Mouse (Mus musculus) cortical plate, adult 2 months (tissue): Measurements from ENCODE around the gene Ube2v1.
A peak's percentile ranks its signal among the peaks of the same experiment; 100 is the strongest.

Experiments used
- CTCF ChIP-seq: fragments of 200-500 bp; IDR thresholded peaks from 2 replicates; pipeline ENCODE4 v1.5.1; 2011; ENCODE audit warnings: mild to moderate bottlenecking, control low read depth, low read length; ENCODE audit not compliant: insufficient read depth; ENCODE audit errors: extremely low read depth
- POLR2A ChIP-seq: fragments of 200-500 bp; IDR thresholded peaks from 2 replicates; pipeline ENCODE4 v1.6.1; 2011; ENCODE audit warnings: mild to moderate bottlenecking, low read length, control low read depth; ENCODE audit not compliant: insufficient read depth; ENCODE audit errors: extremely low read depth

DNA sequence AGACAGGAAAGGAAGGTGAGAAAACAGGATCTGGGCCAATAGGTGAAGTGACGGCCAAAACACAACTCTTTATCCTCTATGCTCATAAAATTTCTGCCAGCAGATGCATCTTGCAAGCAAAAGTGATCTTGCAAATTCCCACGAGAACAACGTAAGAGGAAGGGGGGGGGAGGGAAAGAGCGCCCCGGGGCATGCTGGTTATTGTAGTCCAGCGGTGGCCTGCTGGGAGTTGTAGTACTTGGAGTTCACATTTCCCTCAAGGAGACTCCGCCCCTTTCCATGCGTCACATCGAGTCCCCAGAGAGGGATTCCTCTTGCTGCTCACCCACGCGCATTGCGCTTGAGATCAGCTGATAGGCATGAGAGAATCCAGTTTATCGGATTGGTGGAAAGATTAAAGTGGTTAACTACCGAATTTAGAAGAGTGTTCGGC is 2.5 kb upstream of the Ube2v1 start:
- TF ChIP-seq POLR2A (peak; percentile 69), CTCF (no peak)
